Mouse (Mus musculus): Measurements from ENCODE around the gene Neurl1b. TPM values are rescaled to one million over a fixed set of nuclear protein-coding genes. Genes with fewer than 3 reads are reported as not detected.

Gene Neurl1b
- 10 to 100 TPM; 85.3 to 88.4 TPM for total RNA-seq (2021)

DNA sequence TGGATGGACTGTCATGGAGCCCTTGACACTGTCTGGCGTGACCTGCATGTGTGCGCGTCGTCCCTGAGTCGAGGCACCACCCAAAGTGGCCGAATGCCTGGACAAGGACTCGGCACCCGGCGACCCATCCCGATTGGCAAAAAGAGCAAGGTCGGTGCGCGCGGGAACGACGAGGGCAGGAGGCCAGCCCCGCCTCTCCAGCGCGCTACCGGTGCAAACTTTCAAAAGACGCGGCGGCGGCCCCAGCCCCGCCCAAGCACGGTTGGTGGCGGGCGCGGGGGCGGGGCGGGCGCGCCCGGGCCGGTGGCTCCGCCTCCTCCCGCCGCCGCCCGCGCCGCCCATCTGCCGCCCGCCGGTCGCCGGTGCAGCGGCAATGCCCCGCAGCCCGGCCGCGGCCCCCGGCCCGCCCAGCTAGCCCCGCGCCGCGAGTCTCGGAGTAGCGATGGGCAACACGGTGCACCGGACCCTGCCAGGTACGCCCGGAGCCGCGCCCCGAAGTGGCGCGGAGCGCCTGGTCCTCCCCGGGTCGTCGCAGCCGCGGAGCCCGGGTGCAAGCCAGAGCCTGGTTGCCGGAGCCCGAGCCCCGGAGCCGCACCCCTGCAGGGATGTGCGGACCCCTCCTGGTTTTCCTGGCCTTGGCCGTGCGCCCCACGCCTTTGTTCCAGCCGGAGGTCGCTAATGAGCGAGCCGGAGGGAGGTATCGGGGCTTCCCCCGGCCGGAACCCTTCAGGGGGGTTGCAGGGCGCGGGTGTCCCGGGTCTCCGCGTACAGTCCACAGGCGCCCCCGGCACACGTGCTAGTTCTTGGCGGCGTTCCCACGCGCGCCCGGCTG is at the start of gene Neurl1b:
TSS of gene Neurl1b (plus strand) at position 307 of the 832 bp plus-strand sequence.
- intact Hi-C loops (cut with DNase I): no loop called here
- peak; percentile 59 for DNase-seq

DNA sequence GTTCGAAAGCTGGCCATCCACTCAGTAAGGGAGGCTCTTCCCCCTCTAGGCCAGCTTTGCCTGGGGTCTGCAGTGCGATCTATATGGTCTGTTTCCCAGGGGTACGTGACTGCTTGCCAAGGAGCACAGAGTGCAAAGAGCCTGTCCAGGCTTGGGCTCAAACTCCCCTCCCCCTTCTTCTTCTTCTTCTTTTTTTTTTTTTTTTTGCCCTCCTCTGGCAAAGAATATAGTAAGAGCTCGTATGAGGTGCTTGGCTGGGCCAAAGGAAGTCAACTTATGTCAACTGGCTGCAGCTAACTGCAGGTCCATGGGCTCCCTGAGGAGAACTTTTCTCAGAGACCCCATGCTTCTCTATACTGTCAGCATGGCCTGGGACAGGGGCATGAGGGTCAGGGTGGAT is 47.8 kb upstream of the Neurl1b start:
- no peak for DNase-seq
- intact Hi-C loops (cut with DNase I): no loop called here

DNA sequence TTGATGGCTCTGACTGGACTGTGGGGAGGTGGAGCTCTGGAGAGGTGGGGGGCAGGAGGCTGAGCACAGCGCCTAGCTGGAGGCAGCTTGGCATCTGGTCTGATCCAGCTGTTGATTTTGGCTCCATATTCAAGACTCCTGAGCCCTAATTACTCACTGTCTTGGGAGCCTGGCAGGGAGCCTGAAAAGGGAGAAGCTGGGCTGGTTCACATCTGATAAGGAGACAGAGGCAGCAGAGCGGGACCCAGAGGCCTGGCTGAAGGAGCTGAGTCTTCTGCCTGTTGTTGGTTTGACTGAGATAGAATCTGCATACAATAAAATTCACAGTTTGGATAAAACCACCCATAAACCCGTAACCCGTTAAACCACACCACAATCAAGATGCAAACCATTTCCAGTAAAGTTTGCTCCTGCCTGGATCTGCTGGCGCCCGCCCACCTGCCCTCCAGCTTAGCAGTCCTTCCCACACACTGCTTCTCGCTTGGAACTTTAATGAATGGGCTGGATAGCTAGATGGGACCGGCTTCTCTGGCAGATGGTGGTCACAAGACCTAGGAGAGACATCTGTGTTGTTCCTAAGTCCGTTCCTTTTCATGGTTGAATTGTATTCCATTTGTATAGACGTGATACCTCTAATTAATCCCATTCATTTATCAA is 46.2 kb upstream of the Neurl1b start:
- DNase-seq: peak; percentile 71
- intact Hi-C loops (cut with DNase I): no loop called here

DNA sequence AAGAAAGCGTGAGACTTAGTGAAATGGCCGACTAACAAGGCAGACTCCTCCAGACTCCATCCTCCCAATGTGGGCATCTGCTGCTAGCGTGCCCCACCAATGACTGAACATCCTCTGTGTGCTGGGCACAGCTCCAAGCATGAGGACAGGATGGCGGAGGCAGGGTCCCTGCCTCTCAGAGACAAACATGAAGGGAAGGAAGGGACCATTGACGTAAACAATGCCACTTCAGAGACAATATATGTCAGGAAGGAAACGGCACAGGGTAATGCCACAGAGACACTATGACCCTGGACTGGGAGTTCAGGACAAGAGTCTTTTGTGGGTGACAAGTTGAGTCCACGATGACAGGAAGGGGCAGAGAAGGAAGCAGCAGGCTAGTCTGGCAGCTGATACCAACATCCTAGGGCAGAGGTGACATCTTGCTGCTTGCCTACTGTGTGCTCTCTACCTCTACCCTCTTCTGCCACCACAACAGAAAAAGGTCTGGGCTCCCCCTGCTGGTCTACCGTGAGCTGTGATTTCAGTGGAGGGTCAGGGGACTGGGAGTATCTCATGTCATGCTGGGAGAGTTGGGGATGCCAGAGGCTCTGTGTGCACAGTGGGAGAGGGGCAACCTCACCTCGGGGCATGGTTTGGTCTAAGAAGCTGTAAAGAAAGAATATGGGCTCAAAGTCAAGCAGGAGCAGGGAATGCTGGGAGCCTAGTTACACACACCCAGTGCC is 43.9 kb upstream of the Neurl1b start:
- DNase-seq: peak; percentile 79
- intact Hi-C loops (cut with DNase I): no loop called here

DNA sequence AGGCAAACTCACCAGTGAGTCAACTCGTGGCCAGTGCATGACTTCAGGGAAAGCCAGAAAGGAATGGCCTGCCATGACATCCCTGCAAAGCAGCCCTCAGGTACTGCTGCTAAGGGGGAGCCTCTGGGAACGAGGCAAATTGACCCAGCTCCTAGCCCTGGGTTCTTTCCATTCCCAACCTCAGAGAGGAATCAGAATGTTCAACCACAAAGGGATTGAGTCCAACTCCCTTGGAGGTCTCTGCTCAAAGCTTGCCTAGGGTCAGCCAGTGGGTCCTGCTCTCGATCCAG is 43.4 kb upstream of the Neurl1b start:
- no peak for DNase-seq
- intact Hi-C loops (cut with DNase I): no loop called here

DNA sequence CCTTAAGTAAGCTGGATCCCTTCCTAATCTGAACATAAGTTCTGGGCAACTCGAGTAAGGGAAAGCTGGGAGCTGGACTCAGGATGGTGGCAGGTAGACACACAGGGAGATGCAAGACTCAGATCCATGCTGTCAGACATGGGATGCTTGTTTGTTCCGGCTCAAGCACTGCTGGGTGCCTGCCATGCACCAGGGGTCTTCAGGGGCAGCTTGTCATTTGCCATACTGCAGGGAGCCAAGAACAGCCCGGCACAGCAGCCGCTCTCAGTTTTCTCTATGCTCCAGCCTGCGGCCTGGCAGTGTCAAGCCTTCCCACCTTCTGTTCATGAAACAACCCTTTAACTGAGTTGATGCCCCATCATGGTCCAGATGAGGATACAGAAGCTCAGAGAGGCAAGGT is 41.4 kb upstream of the Neurl1b start:
- intact Hi-C loops (cut with DNase I): no loop called here
- DNase-seq: peak; percentile 82

DNA sequence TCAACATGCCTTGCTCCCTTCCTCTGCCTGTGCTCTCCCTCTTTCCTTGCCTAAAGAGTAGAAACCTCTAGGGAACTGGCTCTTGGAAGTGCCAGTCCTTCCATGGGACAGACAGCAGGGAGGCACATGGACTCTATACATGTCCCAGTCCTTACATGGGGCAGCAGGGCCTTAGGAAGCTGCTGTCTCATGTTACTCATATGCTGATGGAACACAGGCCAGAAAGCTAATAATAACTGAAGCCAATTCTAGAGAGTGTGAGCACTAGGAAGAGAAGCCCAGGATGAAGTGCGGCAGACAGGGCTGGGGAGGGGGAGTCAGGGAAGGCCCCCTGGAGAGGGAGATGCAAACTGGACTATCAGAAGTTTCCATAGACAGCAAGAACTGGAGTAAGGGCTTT is 38.2 kb upstream of the Neurl1b start:
- intact Hi-C loops (cut with DNase I): no loop called here
- no peak for DNase-seq

DNA sequence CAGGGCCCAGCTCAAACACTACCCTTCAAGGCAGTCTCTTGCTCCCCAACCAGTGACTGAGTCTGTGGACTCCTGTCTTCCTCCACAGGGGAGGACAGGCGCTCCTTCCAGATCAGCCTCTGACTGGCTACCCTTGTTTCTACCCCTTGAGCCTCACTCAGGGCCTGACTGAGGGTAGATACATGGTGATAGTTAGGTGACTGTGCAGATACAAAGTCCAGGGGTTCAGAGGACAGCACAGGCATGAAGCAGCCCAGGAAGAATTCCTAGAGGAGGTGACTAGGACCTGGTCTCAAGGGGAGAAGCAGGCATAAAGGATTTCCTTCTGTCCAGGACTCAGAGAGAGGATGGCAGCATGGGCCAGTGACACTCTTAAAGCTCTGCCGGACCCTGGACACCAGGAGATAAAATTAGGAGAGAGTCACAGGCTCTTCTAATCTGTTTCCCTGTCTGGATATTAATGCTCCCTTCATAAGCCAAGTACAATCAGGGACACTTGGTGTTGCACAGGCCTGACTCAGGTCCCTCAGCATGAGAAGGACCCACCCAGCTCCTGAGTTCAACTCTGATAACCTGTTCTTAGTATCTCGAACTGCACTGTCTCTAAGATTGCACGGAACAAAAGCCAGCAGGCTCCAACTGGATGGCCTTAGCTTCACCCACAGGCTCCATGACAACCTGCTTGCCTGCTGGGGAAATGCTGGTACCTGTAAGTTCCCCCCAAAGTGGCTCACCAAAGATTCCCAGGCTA is 37.5 kb upstream of the Neurl1b start:
- DNase-seq: no peak
- intact Hi-C loops (cut with DNase I): no loop called here

DNA sequence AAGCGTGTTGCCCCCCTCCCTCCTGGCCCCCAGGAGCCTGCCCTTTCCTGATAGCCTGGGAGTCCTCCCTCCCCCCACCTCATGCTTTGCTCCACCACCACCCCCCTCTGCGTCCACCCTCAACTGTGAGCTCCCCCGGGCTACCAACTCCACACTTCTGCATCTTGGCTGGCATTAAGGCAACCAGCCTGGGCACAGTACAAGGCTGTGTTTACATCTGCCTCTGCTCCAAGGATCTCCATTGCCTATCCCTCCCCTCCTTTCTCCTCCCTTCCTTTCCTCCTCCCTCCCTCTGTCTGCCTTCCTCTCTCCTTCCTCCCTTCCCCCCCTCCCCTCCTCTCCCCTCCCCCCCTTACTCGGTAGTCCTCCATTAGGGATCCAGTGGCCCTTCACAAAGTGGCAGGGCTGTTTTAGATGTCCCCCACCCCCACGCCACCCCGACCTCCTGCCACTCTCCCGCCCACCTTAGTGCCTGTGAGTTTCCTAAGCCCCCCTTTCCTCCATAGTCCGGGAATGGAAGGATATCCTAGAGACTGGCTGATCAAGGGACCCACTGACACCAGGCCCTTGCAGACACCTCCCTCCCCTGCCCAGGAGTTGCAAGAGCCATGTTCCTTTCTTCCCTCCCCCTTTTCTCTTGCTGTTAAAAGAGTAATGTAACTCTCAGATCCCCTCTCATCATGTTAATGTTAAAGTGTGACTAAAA is 34.2 kb upstream of the Neurl1b start:
- DNase-seq: no peak
- intact Hi-C loops (cut with DNase I): no loop called here

DNA sequence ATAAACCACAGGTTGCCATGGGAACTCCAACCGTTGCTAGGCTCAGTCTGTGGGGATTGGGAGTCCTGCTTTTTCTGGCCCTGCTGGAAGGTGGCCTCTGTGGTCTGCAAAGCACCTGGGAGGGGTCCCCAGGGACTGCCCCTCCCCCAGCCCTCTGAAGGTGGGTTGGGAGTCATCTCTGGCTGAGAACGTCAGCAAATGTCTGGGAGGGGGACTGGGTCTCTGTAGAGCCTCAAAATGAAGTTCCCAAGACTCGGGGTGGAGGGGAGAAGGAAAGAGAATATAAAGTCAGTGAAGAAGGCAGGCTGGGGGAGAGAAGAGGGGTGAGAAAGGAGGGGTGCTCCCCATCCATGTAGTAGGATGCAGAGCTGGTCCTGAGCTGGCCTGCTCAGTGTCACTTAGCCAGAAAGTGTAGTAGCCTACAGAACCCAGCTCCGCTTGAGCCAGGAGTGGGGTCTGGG is 33.6 kb upstream of the Neurl1b start:
- no peak for DNase-seq
- intact Hi-C loops (cut with DNase I): no loop called here

DNA sequence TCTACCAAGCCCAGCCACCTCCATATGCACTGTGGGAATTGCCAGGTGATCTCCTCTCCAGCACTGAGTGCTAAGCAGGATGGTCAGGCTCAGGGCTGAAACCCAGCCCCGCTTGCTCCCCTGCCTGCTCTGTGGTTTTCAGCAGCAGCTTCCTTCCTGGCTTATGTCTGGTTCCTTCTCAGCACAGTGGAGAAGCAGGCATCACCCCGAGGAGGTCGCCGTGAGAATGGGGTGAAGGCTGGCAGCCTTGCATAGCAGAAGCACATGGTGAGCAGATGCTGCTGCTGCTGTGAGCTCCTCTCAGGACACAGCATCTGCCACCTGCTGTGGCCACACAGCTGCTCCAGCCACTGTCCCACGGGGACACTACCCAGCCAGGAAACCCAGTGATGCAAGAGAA is 33.0 kb upstream of the Neurl1b start:
- no peak for DNase-seq
- intact Hi-C loops (cut with DNase I): no loop called here

DNA sequence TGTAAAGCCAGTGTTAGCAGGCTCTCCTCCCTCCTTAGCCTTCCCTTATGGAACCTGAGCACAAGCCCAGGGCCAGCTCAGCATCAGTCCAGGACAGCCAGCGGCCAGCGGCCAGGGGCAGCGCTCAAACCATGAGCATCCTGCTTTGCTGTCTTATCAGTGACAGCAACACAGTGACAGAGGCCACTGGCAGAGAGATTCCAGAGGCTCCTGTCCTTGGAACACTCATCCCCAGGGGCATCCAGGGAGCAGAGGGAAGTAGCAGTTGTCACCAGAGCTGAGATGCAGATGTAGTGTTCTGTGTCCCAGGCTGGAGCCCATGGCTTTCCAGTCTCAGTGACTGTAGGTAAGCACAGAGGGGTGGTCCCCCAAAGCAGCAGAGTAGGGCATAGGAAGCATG is 32.5 kb upstream of the Neurl1b start:
- DNase-seq: no peak
- intact Hi-C loops (cut with DNase I): no loop called here

DNA sequence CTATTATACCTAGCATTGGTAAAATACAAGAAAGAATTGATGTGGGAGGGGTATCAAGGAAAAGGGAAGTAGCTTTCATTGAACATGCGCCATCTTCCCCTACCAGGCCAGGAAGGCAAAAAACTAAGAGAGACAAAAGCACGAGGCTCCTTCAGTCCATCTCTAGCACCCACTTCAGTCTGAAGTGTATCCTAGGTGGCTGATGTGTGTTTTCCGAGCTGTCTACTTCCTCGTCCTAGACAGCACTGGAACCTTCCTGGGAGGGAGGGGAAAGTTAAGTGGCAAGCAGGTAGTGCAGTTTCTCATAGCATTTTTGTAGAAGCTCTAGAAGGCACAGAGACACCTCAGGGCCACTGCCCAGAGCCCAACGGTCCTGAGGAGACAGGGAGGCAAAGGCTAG is 31.9 kb upstream of the Neurl1b start:
- intact Hi-C loops (cut with DNase I): no loop called here

DNA sequence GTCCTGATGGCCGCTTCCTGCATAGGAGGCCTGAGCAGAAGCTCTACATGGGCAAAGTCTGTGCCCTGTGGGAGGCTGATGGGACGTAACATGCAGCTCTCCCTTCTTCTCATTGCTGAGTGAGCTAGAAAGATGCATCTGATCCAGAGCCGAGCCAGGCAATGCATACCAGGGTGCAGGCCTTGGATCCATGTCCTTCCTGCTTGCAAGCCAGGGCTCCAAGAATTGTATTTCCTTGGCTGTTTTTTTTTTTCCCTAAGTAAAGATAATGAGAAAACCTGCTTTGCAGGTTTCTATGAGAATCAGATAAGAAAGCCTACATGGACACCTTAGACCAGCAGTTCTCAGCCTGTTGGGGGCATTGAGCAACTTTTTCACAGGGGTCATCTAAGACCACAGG is 30.5 kb upstream of the Neurl1b start:
- intact Hi-C loops (cut with DNase I): no loop called here
- DNase-seq: no peak

More for the DNA sequence above, 31.9 kb upstream of the Neurl1b start:
- DNase-seq: no peak

DNA sequence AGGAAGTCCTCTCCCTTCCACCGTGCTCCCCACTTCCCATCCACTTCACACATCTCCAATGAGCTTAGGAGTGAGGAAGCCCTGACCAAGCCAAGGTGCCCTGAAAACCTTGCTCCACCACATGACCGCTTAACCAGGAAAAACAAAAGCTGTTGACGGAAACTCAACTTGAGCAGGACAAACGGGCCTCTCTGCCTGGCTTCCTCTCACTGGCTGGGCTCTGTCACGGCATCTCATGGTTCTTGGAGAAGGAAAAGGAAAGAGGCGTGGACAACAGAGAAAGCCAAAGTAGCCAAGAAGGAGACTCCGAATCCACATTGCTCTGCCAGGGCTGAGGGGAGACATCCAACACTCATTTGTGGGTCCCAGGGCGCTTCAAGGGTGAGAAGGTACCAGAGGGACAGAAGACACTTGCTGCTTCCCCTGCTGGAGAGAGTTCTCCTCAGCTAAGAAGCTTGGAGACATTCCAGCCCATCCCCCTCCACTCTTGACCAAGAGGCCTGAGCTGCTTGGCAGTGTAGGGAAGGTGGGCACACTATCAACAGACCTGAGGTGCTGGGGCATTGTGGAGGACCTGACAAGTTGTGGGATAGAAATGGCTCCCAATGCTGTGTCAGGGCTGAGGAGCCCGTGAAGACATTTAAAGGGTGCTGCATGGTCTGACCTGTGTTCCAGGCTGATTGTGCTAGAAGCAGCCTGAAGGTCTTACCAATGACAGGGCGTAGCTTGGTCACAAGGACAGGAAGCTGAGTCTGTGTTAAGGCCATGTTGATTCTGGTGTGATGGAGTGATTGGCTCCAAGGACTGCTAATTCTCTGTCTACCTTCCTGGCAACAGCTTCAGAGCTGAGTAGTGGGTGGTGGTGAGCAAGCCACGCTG is 29.1 kb upstream of the Neurl1b start:
- DNase-seq: no peak
- intact Hi-C loops (cut with DNase I): no loop called here

DNA sequence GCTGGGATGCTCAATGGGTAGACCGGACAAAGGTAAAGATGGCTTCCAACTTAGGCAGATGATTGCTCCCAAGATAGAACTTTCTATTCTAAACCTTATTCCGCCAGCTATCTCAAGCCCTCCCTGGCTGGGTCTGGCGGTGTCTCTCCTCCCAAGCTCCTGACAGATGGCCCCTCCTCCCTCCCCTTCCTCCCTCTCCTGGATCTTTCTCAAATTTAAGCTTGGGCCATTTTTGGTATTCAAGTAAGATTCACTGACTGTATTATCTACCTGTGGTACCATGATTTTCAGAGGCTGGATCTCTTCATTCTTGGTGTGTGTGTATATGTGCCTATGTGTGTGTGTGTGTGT is 28.5 kb upstream of the Neurl1b start:
- DNase-seq: no peak
- intact Hi-C loops (cut with DNase I): no loop called here

DNA sequence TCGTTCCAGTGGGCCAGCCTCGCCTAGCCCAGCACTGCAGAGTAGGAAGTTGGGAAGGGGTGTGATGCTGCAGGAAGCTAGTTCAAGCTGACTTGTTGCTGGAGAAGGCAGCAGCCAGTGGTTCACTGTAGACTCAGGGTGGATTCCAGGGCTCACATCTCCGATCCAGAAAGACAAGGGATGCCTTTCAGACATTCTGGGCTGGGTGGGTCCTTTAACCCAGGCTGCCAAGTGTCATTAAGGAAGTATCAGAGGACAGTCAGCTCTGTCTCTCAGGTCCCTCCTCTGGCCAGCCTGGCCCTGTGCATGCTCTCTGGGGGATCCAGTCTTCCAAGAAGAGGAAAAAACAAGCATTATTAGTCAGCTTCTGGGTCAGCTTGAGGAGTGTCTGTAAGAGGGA is 26.5 kb upstream of the Neurl1b start:
- intact Hi-C loops (cut with DNase I): no loop called here
- no peak for DNase-seq

DNA sequence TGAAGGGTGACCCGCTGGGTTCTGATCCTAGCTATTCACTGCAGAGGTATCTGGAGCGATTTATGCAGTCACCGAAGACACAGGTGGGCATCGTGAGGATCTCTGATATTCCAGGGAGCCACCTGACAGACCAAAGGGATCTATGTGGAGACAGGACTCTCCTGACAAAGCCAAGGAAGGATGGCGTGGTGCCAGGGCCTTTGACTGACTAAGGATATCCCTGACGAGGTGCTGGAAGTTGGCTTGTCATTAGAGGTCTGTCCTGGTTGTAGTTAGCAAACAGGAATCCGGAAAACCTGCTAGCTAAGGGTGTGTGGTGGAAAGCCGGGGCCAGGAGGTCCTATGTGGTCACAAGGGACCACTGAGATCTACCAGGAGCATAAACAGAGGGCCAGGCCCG is 25.4 kb upstream of the Neurl1b start:
- no peak for DNase-seq
- intact Hi-C loops (cut with DNase I): no loop called here

DNA sequence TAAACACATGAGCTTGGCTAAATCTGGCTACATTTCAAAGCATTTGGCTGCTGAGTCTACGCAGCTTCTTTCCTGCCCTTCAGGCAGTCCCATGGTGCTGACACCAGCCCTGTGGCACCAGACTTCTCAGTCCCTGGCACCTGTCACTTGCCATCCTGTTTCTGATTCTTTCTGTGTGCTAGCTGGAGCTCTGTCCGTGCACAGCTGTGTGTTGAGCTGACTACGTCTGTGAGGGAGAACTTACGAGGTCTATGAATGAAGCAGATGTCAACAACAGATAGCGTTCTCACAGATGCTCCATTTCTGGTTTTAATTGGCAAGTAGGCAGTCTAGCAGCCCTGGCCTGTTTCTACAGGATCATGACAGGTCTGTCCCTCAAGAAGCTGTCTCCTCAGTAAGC is 24.0 kb upstream of the Neurl1b start:
- intact Hi-C loops (cut with DNase I): no loop called here
- no peak for DNase-seq

DNA sequence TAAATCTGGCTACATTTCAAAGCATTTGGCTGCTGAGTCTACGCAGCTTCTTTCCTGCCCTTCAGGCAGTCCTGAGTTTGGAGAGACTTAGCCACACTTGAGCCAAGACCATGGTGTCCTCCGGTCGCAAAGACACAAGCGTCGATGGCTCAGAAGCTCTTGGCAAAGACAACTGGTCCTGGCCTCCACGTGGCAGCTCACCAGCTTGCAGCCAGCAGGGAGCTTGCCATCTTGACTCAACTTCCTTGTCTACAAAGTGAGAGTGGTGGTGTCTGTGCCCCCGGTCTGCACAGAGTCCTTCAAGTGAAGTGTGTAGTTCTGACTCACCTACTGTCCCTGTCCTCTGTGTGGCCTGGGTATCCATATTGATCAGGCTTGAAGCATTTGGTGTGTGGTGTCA is 22.3 kb upstream of the Neurl1b start:
- intact Hi-C loops (cut with DNase I): no loop called here

More for the DNA sequence above, 22.3 kb upstream of the Neurl1b start:
- peak; percentile 44 for DNase-seq

Data from left cerebral cortex, postnatal 4 days (tissue).